Mouse (Mus musculus) kidney, postnatal 0 days (tissue): ENCODE results near the gene Stx12. TPM values are rescaled to one million over a fixed set of nuclear protein-coding genes. Genes with fewer than 3 reads are reported as not detected.
"Not testable (repeated sequence)": the region's sequence is repeated elsewhere in the genome, so short reads cannot be mapped to it uniquely, and the experiment has no call there.

Experiments used
- ATAC-seq: fragments of 200-750 bp; cut with Nextera tagmentation; replicated peaks from 2 replicates; pipeline ENCODE4 v1.8.0; 2017; ENCODE audit warnings: low read depth, moderate number of reproducible peaks, moderate TSS enrichment, moderate library complexity; ENCODE audit not compliant: low FRiP score
- DNase-seq: peaks from one replicate; pipeline ENCODE4 v3.0.0-alpha.2; 2016; ENCODE audit warnings: low spot score
- H3K27ac ChIP-seq: fragments of 300-500 bp; sonication (generic); 2 replicates; pipeline ENCODE4 v1.5.1; 2014; ENCODE audit warnings: mild to moderate bottlenecking
- H3K27me3 ChIP-seq: fragments of 300-500 bp; sonication (generic); 2 replicates; pipeline ENCODE4 v1.6.1; 2014; ENCODE audit warnings: low read length, mixed read lengths; ENCODE audit not compliant: insufficient read depth
- H3K36me3 ChIP-seq: fragments of 300-500 bp; sonication (generic); 2 replicates; pipeline ENCODE4 v1.6.1; 2014; ENCODE audit warnings: low read length, mixed read lengths; ENCODE audit not compliant: insufficient read depth
- H3K4me1 ChIP-seq: fragments of 300-500 bp; sonication (generic); replicated peaks from 2 replicates; pipeline ENCODE4 v1.6.1; 2014; ENCODE audit warnings: antibody characterized with exemption, low read length, mixed read lengths; ENCODE audit not compliant: insufficient read depth
- H3K4me2 ChIP-seq: fragments of 300-500 bp; sonication (generic); 2 replicates; pipeline ENCODE4 v1.6.1; 2014; ENCODE audit warnings: mild to moderate bottlenecking, low read length, moderate library complexity, mixed read lengths
- H3K4me3 ChIP-seq: fragments of 300-500 bp; sonication (generic); replicated peaks from 2 replicates; pipeline ENCODE4 v1.5.1; 2014; ENCODE audit warnings: low read depth, low read length
- H3K9ac ChIP-seq: fragments of 300-500 bp; sonication (generic); 2 replicates; pipeline ENCODE4 v1.6.1; 2014; ENCODE audit warnings: low read depth, low read length
- H3K9me3 ChIP-seq: fragments of 300-500 bp; sonication (generic); replicated peaks from 2 replicates; pipeline ENCODE4 v1.6.1; 2016; ENCODE audit warnings: low read length, inconsistent platforms, mixed read lengths
- CTCF ChIP-seq: IDR thresholded peaks from 2 replicates; pipeline ENCODE4 v1.5.1; 2016; ENCODE audit warnings: antibody characterized with exemption, low read depth, mild to moderate bottlenecking, moderate library complexity
- WGBS: fragments of 180-500 bp; shearing (Covaris S2); extraction: QIAGEN DNeasy Blood & Tissue Kit; methylation state at CpG from one replicate; pipeline ENCODE4 v1.1.7; 2014; 5-methylcytosine and 5-hydroxymethylcytosine counted together
- polyA plus RNA-seq: library from polyadenylated mRNA; unstranded; fragments of >200 nt; fragmentation: Nextera tagmentation; extraction: Ambion mirVana; gene quantifications from 2 replicates; pipeline ENCODE4 v1.2.1, GENCODE M21; 2015

Gene Stx12
- polyA plus RNA-seq, 1 experiment from 2014 or later: 59.5 TPM

DNA sequence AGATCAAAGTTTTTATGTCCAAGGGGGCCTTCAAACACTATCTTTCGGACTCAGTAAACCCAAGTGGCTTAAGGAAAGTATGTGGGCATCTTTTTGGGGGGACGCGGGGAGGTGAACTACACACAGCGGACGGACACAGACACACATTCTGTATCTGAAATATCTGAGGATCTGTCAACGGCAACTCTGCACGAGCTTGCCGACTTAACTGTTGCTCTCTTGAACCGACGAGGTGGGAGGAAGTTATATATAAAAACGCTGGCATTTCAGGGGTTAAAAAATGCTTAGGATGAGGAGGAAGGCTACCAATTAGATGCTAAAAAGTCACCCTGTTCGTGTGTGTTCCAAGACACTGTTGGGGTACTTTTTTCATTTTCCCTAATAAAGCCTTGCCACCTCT, 37.2 kb upstream of the Stx12 start:
- DNase-seq (no peak), ATAC-seq (no peak)
- no peak for TF ChIP-seq CTCF
- Histone ChIP-seq H3K9me3 (no peaks in the 10 kb centered on the region), H3K4me1 (0 out of 2 replicates have a peak, but pooled peaks cover 5% of the 10 kb centered on the region), H3K4me3 (peak overlapping the region; percentile 90), H3K27ac (no peak overlapping the region), H3K9ac (peak overlapping the region; percentile 92), H3K27me3 (no peaks in the 10 kb centered on the region), H3K36me3 (no peaks in the 10 kb centered on the region), H3K4me2 (peak overlapping the region; percentile 77)
- WGBS: 35% methylated on average over 12 of the region's 12 CpGs

DNA sequence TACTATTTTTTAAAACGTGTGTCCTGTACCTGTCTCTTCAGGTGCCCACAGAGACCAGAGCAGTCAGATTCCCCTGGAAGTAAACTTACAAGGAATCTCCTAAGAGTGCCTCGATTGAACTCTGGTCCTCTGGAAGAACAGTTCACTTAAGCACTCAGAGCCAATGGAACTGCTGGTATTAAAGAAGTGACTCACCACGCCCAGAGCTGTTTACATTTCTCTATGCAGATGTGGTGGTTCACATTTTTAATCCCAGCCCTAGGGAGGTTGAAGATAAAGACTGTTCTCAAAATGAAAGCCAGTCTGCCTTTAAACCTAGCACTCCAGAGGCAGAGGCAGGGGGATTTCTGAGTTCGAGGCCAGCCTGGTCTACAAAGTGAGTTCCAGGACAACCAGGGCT, 35.9 kb upstream of the Stx12 start:
- no peaks in the 10 kb centered on the region for H3K9me3 ChIP-seq
- peaks cover 6% of the 10 kb centered on the region; the same call in 1 of the 2 replicates for H3K36me3 ChIP-seq
- no peak for DNase-seq
- H3K4me3 ChIP-seq: no peak overlapping the region
- 0 out of 2 replicates have a peak, but pooled peaks cover 5% of the 10 kb centered on the region for H3K4me1 ChIP-seq
- no peak overlapping the region for H3K27ac ChIP-seq
- WGBS: 92% methylated on average over 4 of the region's 4 CpGs
- TF ChIP-seq CTCF: no peak
- no peaks in the 10 kb centered on the region for H3K27me3 ChIP-seq
- H3K4me2 ChIP-seq: no peak overlapping the region
- no peak overlapping the region for H3K9ac ChIP-seq
- ATAC-seq: no peak

DNA sequence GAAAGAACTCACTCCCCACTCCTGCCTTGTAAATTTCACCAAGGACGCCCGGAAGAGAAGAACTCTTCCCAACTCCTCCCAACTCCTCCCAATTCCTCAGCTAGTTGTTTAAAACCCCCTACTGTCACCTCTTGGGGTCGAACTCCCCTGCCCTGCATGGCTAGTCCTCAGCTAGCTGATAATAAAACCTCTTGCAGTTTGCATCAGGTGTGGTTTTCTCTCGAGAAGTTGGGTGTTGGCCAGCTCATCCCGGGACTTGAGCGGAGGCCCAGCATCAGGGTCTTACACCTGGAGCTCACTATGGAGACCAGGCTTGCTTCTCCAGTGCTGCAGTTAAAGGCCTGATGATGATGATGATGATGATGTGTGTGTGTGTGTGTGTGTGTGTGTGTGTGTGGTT, 34.2 kb upstream of the Stx12 start:
- not testable (repeated sequence) for H3K27me3 ChIP-seq, H3K9ac ChIP-seq, H3K9me3 ChIP-seq, ATAC-seq, H3K27ac ChIP-seq, H3K4me3 ChIP-seq, H3K4me1 ChIP-seq, DNase-seq, H3K4me2 ChIP-seq
- 74% methylated on average over 6 of the region's 6 CpGs for WGBS
- H3K36me3 ChIP-seq: peaks cover 12% of the 10 kb centered on the region; the same call in 1 of the 2 replicates

GRCm38 (mm10) chr4:132912156-132912555, 27.8 kb upstream of the Stx12 start:
- H3K9me3 ChIP-seq: no peaks in the 10 kb centered on the region
- H3K27me3 ChIP-seq: no peaks in the 10 kb centered on the region
- no peak for TF ChIP-seq CTCF
- WGBS: 88% methylated on average over 6 of the region's 6 CpGs
- H3K9ac ChIP-seq: no peak overlapping the region
- DNase-seq: no peak
- no peaks in the 10 kb centered on the region for H3K4me1 ChIP-seq
- no peak for ATAC-seq
- no peak overlapping the region for H3K4me2 ChIP-seq
- no peak overlapping the region for H3K27ac ChIP-seq
- peaks cover 61% of the 10 kb centered on the region for H3K36me3 ChIP-seq
- no peak overlapping the region for H3K4me3 ChIP-seq

- H3K36me3 ChIP-seq: peaks cover 31% of the 10 kb centered on the region
- TF ChIP-seq CTCF: no peak
- H3K4me3 ChIP-seq: no peak overlapping the region
- H3K27me3 ChIP-seq: no peaks in the 10 kb centered on the region
- no peak for ATAC-seq
- 70% methylated on average over 5 of the region's 5 CpGs for WGBS
- DNase-seq: peak; percentile 68
- no peak overlapping the region for H3K9ac ChIP-seq
- no peaks in the 10 kb centered on the region for H3K9me3 ChIP-seq
- H3K4me1 ChIP-seq: no peaks in the 10 kb centered on the region
- no peak overlapping the region for H3K4me2 ChIP-seq
- H3K27ac ChIP-seq: peak overlapping the region; percentile 81
These were observed 21.6 kb upstream of the Stx12 start for GRCm38 (mm10) chr4:132905843-132906360.

DNA sequence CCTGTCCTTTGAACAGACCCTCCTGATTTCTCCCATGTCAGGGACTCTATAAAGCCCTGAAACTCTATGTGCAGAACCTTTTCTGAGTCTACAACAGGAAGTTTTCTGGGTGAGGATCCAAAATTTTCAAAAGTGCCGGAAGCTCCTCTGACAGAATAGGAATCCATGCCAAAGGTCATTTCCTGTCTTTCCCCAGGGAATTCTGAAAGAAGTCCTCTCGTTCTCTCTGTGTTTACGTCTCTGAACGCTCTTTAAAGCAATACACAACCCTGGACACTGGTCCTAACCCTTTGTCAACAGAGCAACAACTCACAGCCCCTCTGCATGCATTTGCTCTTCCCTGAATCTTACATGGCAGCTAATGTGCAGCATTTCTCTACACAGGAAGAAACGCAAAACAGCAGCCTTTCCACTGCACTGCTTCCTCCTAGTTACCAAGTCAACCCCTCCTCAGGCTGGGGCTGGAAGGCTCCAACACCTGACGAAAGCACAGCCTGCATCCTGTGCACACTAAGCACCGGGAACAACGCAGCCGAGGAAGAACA, 20.5 kb upstream of the Stx12 start:
- peak overlapping the region; percentile 3; the same call in 1 of the 2 replicates for H3K4me2 ChIP-seq
- no peak overlapping the region for H3K9ac ChIP-seq
- ATAC-seq: no peak
- no peak overlapping the region; the same call in 1 of the 2 replicates for H3K4me3 ChIP-seq
- peak; percentile 81 for DNase-seq
- peak overlapping the region; percentile 81 for H3K27ac ChIP-seq
- TF ChIP-seq CTCF: no peak
- no peaks in the 10 kb centered on the region for H3K27me3 ChIP-seq
- H3K9me3 ChIP-seq: no peaks in the 10 kb centered on the region
- no peaks in the 10 kb centered on the region for H3K4me1 ChIP-seq
- WGBS: 46% methylated on average over 9 of the region's 9 CpGs
- peaks cover 24% of the 10 kb centered on the region for H3K36me3 ChIP-seq

DNA sequence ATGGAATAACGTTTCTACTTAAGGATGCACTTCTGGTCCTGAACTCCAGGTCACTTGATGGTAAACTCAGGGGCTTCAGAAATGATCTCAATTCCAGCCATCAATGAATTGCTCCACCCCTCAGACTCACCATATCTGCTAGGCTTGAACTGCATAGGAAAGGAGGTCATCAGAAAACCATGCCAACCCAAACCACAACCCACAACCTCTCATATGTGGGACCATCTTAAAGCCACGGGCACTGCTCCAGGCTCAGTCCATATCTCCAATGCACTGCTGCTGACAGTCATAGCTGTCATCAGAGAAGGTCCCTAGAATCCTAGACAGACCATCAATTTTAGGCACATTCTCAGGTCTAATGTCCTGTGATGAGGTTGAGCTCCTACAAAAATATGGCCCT, 19.8 kb upstream of the Stx12 start:
- Histone ChIP-seq H3K9me3 (no peaks in the 10 kb centered on the region), H3K9ac (no peak overlapping the region), H3K4me2 (no peak overlapping the region), H3K27me3 (no peaks in the 10 kb centered on the region), H3K4me1 (no peaks in the 10 kb centered on the region), H3K36me3 (peaks cover 16% of the 10 kb centered on the region), H3K4me3 (no peak overlapping the region), H3K27ac (peak overlapping the region; percentile 81)
- TF ChIP-seq CTCF: no peak
- WGBS: 85% methylated on average over 2 of the region's 2 CpGs
- DNase-seq: no peak
- no peak for ATAC-seq
